Mouse (Mus musculus): ENCODE measurements around the gene Gng8.

- TF ChIP-seq POLR2A (IDR thresholded peaks at IDR 0.05; ENCODE audit: insufficient read length, low read depth), result no peak
- no peak for TF ChIP-seq USF1 (IDR thresholded peaks at IDR 0.05; ENCODE audit: low read depth)
- TF ChIP-seq TCF3 (IDR thresholded peaks at IDR 0.05; ENCODE audit: insufficient read length, low read depth), result no peak
- TF ChIP-seq CEBPB (IDR thresholded peaks at IDR 0.05; ENCODE audit: insufficient read depth, poor library complexity, severe bottlenecking), result no peak
- TF ChIP-seq MYOG (IDR thresholded peaks at IDR 0.05; ENCODE audit: control insufficient read depth in 1 of 3, insufficient read depth in 1 of 3, insufficient read length in 2 of 3, low read depth in 2 of 3), result no peak
- TF ChIP-seq MAX (IDR thresholded peaks at IDR 0.05; ENCODE audit: low read depth), result no peak
- no peak for TF ChIP-seq SRF (IDR thresholded peaks at IDR 0.05; ENCODE audit: control insufficient read depth, insufficient read length, low read depth)
- no peak for TF ChIP-seq TCF12 (IDR thresholded peaks at IDR 0.05; ENCODE audit: insufficient read depth, poor library complexity, severe bottlenecking)
- no peak for TF ChIP-seq MYOD1 (IDR thresholded peaks at IDR 0.05; ENCODE audit: control insufficient read depth in 1 of 3, insufficient read length in 2 of 3, low read depth in 2 of 3)
- no peak for TF ChIP-seq E2F4 (IDR thresholded peaks at IDR 0.05; ENCODE audit: insufficient read depth)
- no peak for TF ChIP-seq POLR2AphosphoS2 (IDR thresholded peaks at IDR 0.05; ENCODE audit: insufficient read length, low read depth)
- no peak for TF ChIP-seq REST (IDR thresholded peaks at IDR 0.05; ENCODE audit: insufficient read depth, insufficient read length)
These were observed 5.7 kb upstream of the Gng8 start for GRCm38 (mm10) chr7:16885905-16886304.
